Mouse (Mus musculus): ENCODE measurements around the gene Dlec1. TPM values are rescaled to one million over a fixed set of nuclear protein-coding genes. Genes with fewer than 3 reads are reported as not detected.

Gene Dlec1
- polyA plus RNA-seq, 1 experiment from 2014 or later = 1.8 TPM

GRCm38 (mm10) chr9:119093419-119094295 is 8.6 kb upstream of the Dlec1 start, which contains the start of gene Plcd1:
Plcd1 (minus strand) TSS chr9:119093502.
- ATAC-seq (ENCODE audit: low read depth) (peak; percentile 90), DNase-seq (ENCODE audit: low spot score) (peak; percentile 92)
- WGBS = 12% methylated on average over 40 of the region's 45 CpGs
- Histone ChIP-seq H3K27ac (replicated peaks; ENCODE audit: low read depth, low read length) (peak within 1 kb of the TSS; percentile 83), H3K9ac (ENCODE audit: low read depth, low read length) (peak within 1 kb of the TSS; percentile 73), H3K27me3 (replicated peaks; ENCODE audit: control insufficient read depth, insufficient read depth, low read length) (no peaks in the 10 kb centered on the region), H3K4me3 (ENCODE audit: low read depth, low read length) (peak within 1 kb of the TSS; percentile 69), H3K4me1 (ENCODE audit: control insufficient read depth, insufficient read depth, low read length) (peaks cover 24% of the 10 kb centered on the region), H3K9me3 (ENCODE audit: control insufficient read depth, low read length) (no peaks in the 10 kb centered on the region), H3K36me3 (ENCODE audit: control insufficient read depth, insufficient read depth, low read length) (no peaks in the 10 kb centered on the region), H3K4me2 (ENCODE audit: low read depth, low read length) (peak within 1 kb of the TSS; percentile 93)

- no peaks in the 10 kb centered on the region for H3K36me3 ChIP-seq (ENCODE audit: control insufficient read depth, insufficient read depth, low read length)
- no peaks in the 10 kb centered on the region for H3K27me3 ChIP-seq (replicated peaks; ENCODE audit: control insufficient read depth, insufficient read depth, low read length)
- DNase-seq (ENCODE audit: low spot score) (peak; percentile 71), ATAC-seq (ENCODE audit: low read depth) (no peak)
- H3K27ac ChIP-seq (replicated peaks; ENCODE audit: low read depth, low read length) = peak overlapping the region; percentile 83
- H3K9me3 ChIP-seq (ENCODE audit: control insufficient read depth, low read length) = no peaks in the 10 kb centered on the region
- no peak overlapping the region for H3K4me2 ChIP-seq (ENCODE audit: low read depth, low read length)
- 63% methylated on average over 13 of the region's 13 CpGs for WGBS
- no peak overlapping the region for H3K4me3 ChIP-seq (ENCODE audit: low read depth, low read length)
- peaks cover 21% of the 10 kb centered on the region for H3K4me1 ChIP-seq (ENCODE audit: control insufficient read depth, insufficient read depth, low read length)
- no peak overlapping the region for H3K9ac ChIP-seq (ENCODE audit: low read depth, low read length)
Measured at GRCm38 (mm10) chr9:119094462-119095109, 7.7 kb upstream of the Dlec1 start.

- Histone ChIP-seq H3K27ac (replicated peaks; ENCODE audit: low read depth, low read length) (no peak overlapping the region), H3K27me3 (replicated peaks; ENCODE audit: control insufficient read depth, insufficient read depth, low read length) (no peaks in the 10 kb centered on the region), H3K9ac (ENCODE audit: low read depth, low read length) (no peak overlapping the region), H3K36me3 (ENCODE audit: control insufficient read depth, insufficient read depth, low read length) (no peaks in the 10 kb centered on the region), H3K4me2 (ENCODE audit: low read depth, low read length) (no peak overlapping the region), H3K4me3 (ENCODE audit: low read depth, low read length) (no peak overlapping the region), H3K9me3 (ENCODE audit: control insufficient read depth, low read length) (no peaks in the 10 kb centered on the region), H3K4me1 (ENCODE audit: control insufficient read depth, insufficient read depth, low read length) (peaks cover under 1% of the 10 kb centered on the region; the same call in 1 of the 2 replicates)
- ATAC-seq (ENCODE audit: low read depth) (no peak), DNase-seq (ENCODE audit: low spot score) (no peak)
- WGBS = 11% methylated on average over 13 of the region's 15 CpGs
Measured at GRCm38 (mm10) chr9:119100177-119100898, 1.9 kb upstream of the Dlec1 start.

GRCm38 (mm10) chr9:119102783-119103113 is 470 bp downstream of the Dlec1 start:
- H3K4me1 ChIP-seq (ENCODE audit: control insufficient read depth, insufficient read depth, low read length) = no peaks in the 10 kb centered on the region

GRCm38 (mm10) chr9:119107566-119107965 is 5.3 kb downstream of the Dlec1 start:
- DNase-seq (ENCODE audit: low spot score) (no peak), ATAC-seq (ENCODE audit: low read depth) (no peak)
- Histone ChIP-seq H3K4me3 (ENCODE audit: low read depth, low read length) (no peak overlapping the region), H3K27ac (replicated peaks; ENCODE audit: low read depth, low read length) (no peak overlapping the region), H3K27me3 (replicated peaks; ENCODE audit: control insufficient read depth, insufficient read depth, low read length) (no peaks in the 10 kb centered on the region), H3K4me2 (ENCODE audit: low read depth, low read length) (no peak overlapping the region), H3K36me3 (ENCODE audit: control insufficient read depth, insufficient read depth, low read length) (no peaks in the 10 kb centered on the region), H3K4me1 (ENCODE audit: control insufficient read depth, insufficient read depth, low read length) (peaks cover 12% of the 10 kb centered on the region), H3K9ac (ENCODE audit: low read depth, low read length) (no peak overlapping the region), H3K9me3 (ENCODE audit: control insufficient read depth, low read length) (no peaks in the 10 kb centered on the region)
- 88% methylated on average over 4 of the region's 4 CpGs for WGBS

More at GRCm38 (mm10) chr9:119102783-119103113, 470 bp downstream of the Dlec1 start:
- ATAC-seq (ENCODE audit: low read depth) = no peak
- no peak overlapping the region for H3K27ac ChIP-seq (replicated peaks; ENCODE audit: low read depth, low read length)
- 3% methylated on average over 19 of the region's 19 CpGs for WGBS
- no peaks in the 10 kb centered on the region for H3K36me3 ChIP-seq (ENCODE audit: control insufficient read depth, insufficient read depth, low read length)
- peak overlapping the region; percentile 64 for H3K9ac ChIP-seq (ENCODE audit: low read depth, low read length)
- H3K27me3 ChIP-seq (replicated peaks; ENCODE audit: control insufficient read depth, insufficient read depth, low read length) = no peaks in the 10 kb centered on the region
- no peaks in the 10 kb centered on the region for H3K9me3 ChIP-seq (ENCODE audit: control insufficient read depth, low read length)
- no peak for DNase-seq (ENCODE audit: low spot score)
- peak overlapping the region; percentile 86 for H3K4me2 ChIP-seq (ENCODE audit: low read depth, low read length)
- H3K4me3 ChIP-seq (ENCODE audit: low read depth, low read length) = peak overlapping the region; percentile 67

DNA sequence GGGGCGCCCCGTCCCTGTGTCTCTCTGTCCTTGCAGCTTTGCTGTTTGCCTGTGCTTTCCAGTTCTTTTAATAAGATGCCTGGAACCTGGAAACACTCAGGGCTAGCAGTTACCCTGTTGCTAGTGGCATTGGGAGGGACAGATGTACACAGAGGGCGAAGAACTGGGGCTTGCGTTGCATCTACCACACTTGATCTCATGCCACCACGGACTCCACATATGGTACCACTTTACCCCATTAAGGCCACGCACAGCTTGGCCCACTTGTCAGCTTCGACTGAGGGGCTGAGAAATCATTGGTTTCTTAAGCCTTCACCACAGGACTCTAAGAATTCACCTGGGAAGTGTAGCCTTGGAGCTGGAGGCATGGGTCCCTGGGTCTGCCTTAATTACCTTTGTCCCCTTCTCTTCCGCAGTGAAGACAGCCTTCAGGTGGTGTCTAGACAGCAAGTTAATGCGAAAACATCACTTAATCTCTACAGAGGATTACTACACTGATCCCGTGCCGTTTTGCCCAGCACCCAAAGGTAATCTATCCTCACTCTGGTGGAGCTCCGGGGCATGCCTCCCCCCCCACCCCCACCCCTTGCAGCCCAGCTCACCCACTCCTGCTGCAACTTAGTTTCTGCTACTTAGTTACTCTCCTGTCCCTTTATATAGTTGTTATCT is 7.5 kb downstream of the Dlec1 start:
- Histone ChIP-seq H3K27ac (replicated peaks; ENCODE audit: low read depth, low read length) (peak overlapping the region; percentile 48), H3K27me3 (replicated peaks; ENCODE audit: control insufficient read depth, insufficient read depth, low read length) (no peaks in the 10 kb centered on the region)
- no peak for ATAC-seq (ENCODE audit: low read depth)

GRCm38 (mm10) chr9:119110640-119111039 is 8.4 kb downstream of the Dlec1 start:
- Histone ChIP-seq H3K4me3 (ENCODE audit: low read depth, low read length) (no peak overlapping the region), H3K9me3 (ENCODE audit: control insufficient read depth, low read length) (no peaks in the 10 kb centered on the region), H3K27me3 (replicated peaks; ENCODE audit: control insufficient read depth, insufficient read depth, low read length) (no peaks in the 10 kb centered on the region), H3K9ac (ENCODE audit: low read depth, low read length) (no peak overlapping the region), H3K4me2 (ENCODE audit: low read depth, low read length) (no peak overlapping the region), H3K27ac (replicated peaks; ENCODE audit: low read depth, low read length) (0 out of 2 replicates have a peak overlapping the region, but pooled peaks have one; percentile 1), H3K36me3 (ENCODE audit: control insufficient read depth, insufficient read depth, low read length) (no peaks in the 10 kb centered on the region), H3K4me1 (ENCODE audit: control insufficient read depth, insufficient read depth, low read length) (peaks cover 12% of the 10 kb centered on the region)
- WGBS = 48% methylated on average over 3 of the region's 3 CpGs
- DNase-seq (ENCODE audit: low spot score) (no peak), ATAC-seq (ENCODE audit: low read depth) (peak; percentile 56; the same call in 1 of the 2 replicates)

More for the DNA sequence above, 7.5 kb downstream of the Dlec1 start:
- Histone ChIP-seq H3K4me3 (ENCODE audit: low read depth, low read length) (no peak overlapping the region), H3K4me2 (ENCODE audit: low read depth, low read length) (no peak overlapping the region), H3K9ac (ENCODE audit: low read depth, low read length) (no peak overlapping the region), H3K9me3 (ENCODE audit: control insufficient read depth, low read length) (no peaks in the 10 kb centered on the region), H3K4me1 (ENCODE audit: control insufficient read depth, insufficient read depth, low read length) (peaks cover 12% of the 10 kb centered on the region), H3K36me3 (ENCODE audit: control insufficient read depth, insufficient read depth, low read length) (no peaks in the 10 kb centered on the region)
- no peak for DNase-seq (ENCODE audit: low spot score)
- WGBS = 35% methylated on average over 12 of the region's 12 CpGs

DNA sequence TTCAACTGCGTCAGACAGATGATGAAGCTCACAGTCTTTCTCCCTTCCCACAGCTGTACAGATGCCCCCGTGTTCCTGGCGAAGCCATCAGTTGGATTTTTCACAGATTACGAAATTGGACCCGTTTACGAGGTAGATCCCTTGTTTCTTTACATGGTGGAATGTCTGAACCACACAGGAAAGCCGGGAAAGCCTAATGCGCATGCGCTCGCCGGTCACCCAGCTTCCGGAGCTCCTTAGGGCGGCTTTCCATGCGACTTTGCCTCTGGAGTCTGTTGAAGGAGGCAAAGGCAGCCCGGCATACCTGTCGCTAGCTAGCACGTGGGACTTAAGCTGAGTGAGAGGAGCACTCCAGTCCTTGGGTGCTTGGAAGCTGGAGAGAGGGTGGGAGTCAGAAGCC is 12.6 kb downstream of the Dlec1 start:
- WGBS = 82% methylated on average over 17 of the region's 17 CpGs
- Histone ChIP-seq H3K9me3 (ENCODE audit: control insufficient read depth, low read length) (no peaks in the 10 kb centered on the region), H3K9ac (ENCODE audit: low read depth, low read length) (no peak overlapping the region), H3K4me3 (ENCODE audit: low read depth, low read length) (no peak overlapping the region), H3K27ac (replicated peaks; ENCODE audit: low read depth, low read length) (no peak overlapping the region), H3K4me1 (ENCODE audit: control insufficient read depth, insufficient read depth, low read length) (peaks cover 3% of the 10 kb centered on the region), H3K4me2 (ENCODE audit: low read depth, low read length) (no peak overlapping the region), H3K27me3 (replicated peaks; ENCODE audit: control insufficient read depth, insufficient read depth, low read length) (no peaks in the 10 kb centered on the region), H3K36me3 (ENCODE audit: control insufficient read depth, insufficient read depth, low read length) (no peaks in the 10 kb centered on the region)
- DNase-seq (ENCODE audit: low spot score) (no peak), ATAC-seq (ENCODE audit: low read depth) (no peak)
